Mouse (Mus musculus) mouse trophoblast stem cell (cell line): ENCODE measurements around the gene Mturn.

Experiments used
- in situ Hi-C, 2 experiments: fragments of 300-500 bp; cut with MseI, MboI; formaldehyde crosslinking; loops; 2 replicates in 1 of 2; 3 replicates in 1 of 2; pipeline ENCODE4 v1.15.1; 2025

The Mturn gene

GRCm38 (mm10) chr6:54680891-54681745, at the start of gene Mturn:
TSS of gene Mturn (plus strand) at chr6:54681624.
- in situ Hi-C loops: no loop called here

- in situ Hi-C loops: no loop called here
Observed at GRCm38 (mm10) chr6:54639877-54640276, 41.5 kb upstream of the Mturn start.

GRCm38 (mm10) chr6:54641953-54642352, 39.5 kb upstream of the Mturn start:
- in situ Hi-C loops: no loop called here

GRCm38 (mm10) chr6:54643181-54643580, 38.2 kb upstream of the Mturn start:
- in situ Hi-C loops: no loop called here

GRCm38 (mm10) chr6:54655471-54656095, 25.8 kb upstream of the Mturn start:
- in situ Hi-C loops: no loop called here

- in situ Hi-C loops: no loop called here
Observed at GRCm38 (mm10) chr6:54657861-54658260, 23.6 kb upstream of the Mturn start.

GRCm38 (mm10) chr6:54669868-54670267, 11.6 kb upstream of the Mturn start:
- in situ Hi-C loops: no loop called here

- in situ Hi-C loops: no loop called here
Observed at GRCm38 (mm10) chr6:54672901-54673300, 8.5 kb upstream of the Mturn start.

GRCm38 (mm10) chr6:54679686-54680085, 1.7 kb upstream of the Mturn start:
- in situ Hi-C loops: no loop called here

- in situ Hi-C loops: no loop called here
Observed at GRCm38 (mm10) chr6:54681746-54682428, 463 bp downstream of the Mturn start.

GRCm38 (mm10) chr6:54684085-54684484, 2.7 kb downstream of the Mturn start:
- in situ Hi-C loops: no loop called here

GRCm38 (mm10) chr6:54685103-54685502, 3.7 kb downstream of the Mturn start:
- in situ Hi-C loops: no loop called here

- in situ Hi-C loops: no loop called here
Observed at GRCm38 (mm10) chr6:54685716-54686395, 4.4 kb downstream of the Mturn start.

GRCm38 (mm10) chr6:54686946-54687737, 5.7 kb downstream of the Mturn start:
- in situ Hi-C loops: no loop called here

GRCm38 (mm10) chr6:54688467-54689323, 7.3 kb downstream of the Mturn start:
- in situ Hi-C loops: no loop called here

GRCm38 (mm10) chr6:54689686-54690085, 8.3 kb downstream of the Mturn start:
- in situ Hi-C loops: no loop called here

- in situ Hi-C loops: no loop called here
Observed at GRCm38 (mm10) chr6:54690838-54691237, 9.4 kb downstream of the Mturn start.

GRCm38 (mm10) chr6:54691368-54692116, 10.1 kb downstream of the Mturn start:
- in situ Hi-C loops: no loop called here

- in situ Hi-C loops: no loop called here
Observed at GRCm38 (mm10) chr6:54692201-54692600, 10.8 kb downstream of the Mturn start.
